Mouse (Mus musculus) ZHBTc4 (cell line): ENCODE measurements around the gene Gm20388.
A peak's percentile ranks its signal among the peaks of the same experiment; 100 is the strongest.
"Not testable (repeated sequence)": the region's sequence is repeated elsewhere in the genome, so short reads cannot be mapped to it uniquely, and the experiment has no call there.

ENCODE experiments used
- DNase-seq: peaks from one replicate; pipeline ENCODE4 v3.0.0-alpha.2; 2011; ENCODE audit warnings: low read depth, low spot score

The Gm20388 gene

DNA sequence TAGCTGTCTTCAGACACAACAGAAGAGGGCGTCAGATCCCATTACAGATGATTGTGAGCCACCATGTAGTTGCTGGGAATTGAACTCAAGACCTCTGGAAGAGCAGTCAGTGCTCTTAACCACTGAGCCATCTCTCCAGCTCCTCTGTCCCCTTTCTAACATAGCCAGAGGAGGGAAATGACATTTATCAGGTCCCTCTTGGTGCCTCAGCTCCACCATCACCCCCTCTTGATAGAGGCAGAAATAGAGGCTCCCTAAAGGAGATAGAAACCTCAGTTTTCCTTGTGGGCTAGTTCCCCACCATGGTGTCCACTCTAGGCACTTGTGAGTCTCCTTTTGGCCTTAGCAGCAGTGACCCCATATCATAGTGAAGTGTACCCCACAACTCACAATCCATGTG, 457.6 kb downstream of the Gm20388 start:
- not testable (repeated sequence) for DNase-seq

DNA sequence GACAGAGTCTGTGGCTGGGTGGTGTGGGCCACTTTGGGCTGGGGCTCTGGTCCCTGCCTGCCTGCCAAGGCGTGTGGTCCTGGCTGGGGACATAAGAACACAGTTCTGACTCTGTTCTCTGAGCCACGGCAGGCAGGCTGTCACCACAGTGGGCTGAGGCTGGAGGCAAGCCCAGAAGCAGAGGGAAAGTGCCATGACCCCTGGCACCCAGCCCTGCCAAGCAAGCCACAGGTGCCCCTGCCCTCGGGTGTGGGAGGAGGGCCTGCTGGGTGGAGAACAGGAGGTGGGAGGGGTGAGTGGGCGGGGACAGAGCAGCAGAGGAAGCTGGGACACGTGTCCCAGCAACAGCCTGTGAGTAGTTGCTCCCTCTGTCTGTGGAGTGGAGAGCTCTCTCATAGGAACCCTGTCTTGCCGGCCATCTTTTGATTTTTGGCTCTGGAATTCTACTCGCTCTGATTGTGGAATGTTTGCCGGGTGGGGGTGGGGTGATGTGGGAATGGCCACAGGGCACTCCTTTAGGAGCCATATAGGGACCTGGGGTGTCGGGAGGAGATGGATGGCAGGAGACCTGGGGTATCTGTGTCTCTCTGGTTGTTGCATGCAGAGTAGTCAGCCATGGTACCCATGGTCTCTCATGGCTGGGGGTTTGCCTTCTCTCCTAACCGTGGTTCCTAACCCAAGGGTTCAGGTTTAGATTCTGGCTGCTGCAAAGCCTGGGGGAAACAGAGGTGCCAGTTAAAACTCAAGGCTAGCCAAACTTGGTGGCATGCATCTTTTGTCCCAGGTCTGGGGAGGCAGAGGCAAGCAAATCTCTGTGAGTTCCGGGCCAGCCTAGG, 458.4 kb downstream of the Gm20388 start:
- peak; percentile 93 for DNase-seq

DNA sequence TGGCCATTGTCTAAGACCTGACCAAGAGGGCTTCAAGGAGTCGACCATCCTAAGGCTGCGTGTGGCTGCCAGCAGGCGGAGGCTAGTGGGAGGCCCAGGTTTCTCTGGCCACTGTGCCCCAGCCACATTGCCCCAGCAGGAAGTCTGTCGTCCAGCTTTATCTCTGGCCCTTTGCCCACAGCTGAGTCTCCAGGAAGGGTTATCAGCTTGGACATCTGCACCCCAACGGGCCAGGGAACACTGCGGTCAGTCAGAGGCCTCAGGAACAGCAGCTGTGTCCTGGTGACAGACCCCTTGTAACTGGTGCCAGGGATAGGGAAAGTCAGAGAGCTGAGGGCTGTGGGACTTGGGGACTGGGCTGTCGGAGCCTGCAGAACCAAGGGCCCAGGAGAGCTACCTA, 459.3 kb downstream of the Gm20388 start:
- no peak for DNase-seq

DNA sequence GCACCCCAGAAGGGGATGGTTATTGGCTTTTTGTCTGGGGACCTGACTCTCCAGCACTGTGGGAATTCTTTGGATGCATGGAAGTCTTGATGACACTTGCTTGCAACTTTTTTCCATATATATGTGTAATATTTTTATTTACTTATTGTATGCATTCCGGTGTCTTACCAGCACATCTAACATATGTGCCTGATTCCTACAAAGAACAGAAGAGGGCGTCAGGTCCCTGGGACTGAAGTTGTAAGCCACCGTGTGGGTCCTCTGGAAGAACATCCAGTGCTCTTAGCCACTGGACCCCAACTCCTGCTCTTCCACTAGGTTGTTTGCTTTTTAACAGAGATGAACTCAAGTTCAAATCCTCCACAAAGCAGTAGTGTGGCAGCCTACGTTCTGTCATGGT, 459.8 kb downstream of the Gm20388 start:
- no peak for DNase-seq

DNA sequence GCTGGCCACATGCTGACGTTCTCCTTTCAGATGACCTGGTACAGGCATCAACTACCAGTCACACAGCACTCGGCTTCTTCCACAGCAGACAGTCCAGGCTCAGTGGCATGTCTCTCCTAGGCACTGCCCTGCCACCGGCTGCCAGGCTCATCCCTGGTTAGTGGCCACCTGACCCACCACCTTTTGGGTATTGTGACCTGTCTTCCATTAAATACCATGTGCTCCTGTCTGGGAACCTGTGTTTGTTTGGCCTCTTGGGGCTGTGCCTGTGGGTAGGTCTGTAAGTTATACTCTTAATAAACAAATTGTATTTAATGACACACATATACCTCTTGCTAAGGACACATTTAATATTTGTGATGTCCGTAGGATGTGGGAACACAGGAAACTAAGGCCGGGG, 460.5 kb downstream of the Gm20388 start:
- no peak for DNase-seq

DNA sequence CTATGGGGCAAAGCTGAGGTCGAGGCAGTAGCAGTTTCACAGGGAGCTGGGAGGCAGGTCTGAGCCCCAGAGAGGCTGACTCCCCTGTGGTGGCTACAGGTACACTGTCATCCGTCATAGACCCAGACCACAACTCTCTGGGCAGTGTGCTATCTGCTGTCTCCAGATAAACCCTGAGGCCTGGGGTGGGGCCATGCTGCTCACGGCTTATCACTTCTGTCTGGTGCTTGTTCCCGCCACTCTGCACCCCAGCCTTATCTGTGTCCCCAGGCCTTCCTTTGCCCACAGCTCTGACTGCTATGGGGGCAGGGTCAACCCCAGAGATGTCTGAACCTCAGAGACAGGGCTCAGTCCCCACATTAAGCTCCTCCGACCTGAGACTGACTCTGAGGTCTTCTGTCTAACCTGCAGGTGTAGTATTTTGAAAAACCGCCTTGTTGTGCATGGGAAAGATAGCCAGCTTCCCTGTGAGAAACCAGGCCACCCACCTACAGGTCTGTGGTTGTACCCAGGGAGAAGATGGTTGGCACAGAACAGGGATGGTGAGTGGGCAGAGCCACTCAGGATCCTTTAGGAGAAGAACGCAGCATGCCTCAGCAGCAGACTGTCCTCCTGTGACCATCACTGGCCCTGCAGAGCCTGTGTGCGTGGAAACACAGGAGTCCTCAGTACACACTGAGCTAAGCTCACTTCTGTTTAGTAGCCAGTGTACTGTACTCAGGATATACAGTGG, 461.2 kb downstream of the Gm20388 start:
- no peak for DNase-seq

DNA sequence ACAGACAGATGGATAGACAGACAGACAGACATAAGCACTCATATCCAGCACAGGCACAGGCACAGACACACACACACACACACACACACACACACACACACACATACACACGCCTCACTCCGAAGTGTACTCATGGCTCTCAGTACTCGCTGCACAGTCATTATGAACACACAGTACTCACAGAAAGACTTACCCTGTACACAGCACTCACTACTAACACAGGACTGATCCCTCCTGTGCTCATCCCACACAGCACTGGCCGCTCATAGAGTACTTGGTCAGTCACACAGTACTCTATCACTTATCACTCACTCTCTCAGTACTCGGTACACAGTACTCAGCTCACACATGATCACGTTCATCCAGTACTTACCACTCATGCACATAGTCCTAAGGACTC, 462.0 kb downstream of the Gm20388 start:
- no peak for DNase-seq

DNA sequence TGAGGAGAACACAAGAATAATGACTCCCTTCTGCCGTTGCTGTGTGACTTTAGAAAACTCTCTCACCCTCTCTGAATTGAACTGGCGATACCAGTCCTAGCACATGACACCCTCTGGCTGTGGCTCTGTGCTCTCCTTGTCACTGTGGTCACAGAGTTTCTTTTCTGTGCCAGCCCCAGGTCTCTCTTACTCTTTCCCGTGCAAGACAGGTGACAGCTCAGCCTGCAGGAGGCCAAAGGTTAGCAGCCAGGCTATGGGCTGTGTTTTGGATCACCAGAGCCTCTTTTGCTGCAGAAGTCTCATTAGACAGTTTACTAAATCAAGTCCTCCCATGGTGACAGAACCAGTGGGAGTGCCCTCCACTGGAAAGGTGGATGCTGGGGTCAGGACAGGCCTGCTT, 463.0 kb downstream of the Gm20388 start:
- DNase-seq: no peak

DNA sequence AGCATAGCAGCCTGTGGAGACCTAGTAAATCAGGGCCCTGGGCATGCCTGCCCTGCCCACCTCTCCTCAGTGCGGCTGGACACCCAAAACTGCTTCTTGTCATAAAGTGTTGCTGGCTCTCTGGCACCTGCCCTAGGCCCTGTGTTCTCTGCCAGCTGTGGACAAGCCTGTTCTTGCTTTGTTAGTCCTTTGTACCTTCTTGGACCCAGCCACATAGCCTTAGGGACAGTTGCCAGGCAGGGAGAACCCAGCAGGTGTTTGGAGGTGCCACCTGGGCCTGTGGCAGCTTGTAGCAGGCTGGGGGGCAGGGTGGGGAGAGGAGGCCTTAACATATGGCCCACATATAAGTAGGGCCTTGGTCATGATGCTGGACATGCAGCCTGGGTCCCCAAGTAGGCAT, 463.4 kb downstream of the Gm20388 start:
- no peak for DNase-seq

DNA sequence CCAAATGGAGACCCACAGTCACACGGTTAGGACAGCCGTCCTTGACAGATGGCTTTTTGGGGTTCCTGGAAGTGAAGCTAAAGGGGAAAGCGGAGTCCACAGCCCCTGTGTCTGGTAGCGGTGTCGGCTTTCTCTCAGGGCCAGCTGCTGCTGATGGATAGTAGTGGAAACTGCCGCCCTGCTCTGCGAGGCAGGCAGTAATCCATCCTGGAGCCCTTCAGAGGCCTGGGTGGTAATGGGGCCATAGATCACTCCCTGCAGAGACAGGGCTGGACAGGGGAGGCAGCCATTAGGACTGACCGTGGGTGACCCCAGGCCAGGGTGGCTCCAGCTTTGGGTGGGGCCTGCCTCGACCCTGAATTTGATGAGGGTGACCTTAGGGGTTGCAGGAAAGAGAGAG, 463.9 kb downstream of the Gm20388 start:
- DNase-seq: no peak

DNA sequence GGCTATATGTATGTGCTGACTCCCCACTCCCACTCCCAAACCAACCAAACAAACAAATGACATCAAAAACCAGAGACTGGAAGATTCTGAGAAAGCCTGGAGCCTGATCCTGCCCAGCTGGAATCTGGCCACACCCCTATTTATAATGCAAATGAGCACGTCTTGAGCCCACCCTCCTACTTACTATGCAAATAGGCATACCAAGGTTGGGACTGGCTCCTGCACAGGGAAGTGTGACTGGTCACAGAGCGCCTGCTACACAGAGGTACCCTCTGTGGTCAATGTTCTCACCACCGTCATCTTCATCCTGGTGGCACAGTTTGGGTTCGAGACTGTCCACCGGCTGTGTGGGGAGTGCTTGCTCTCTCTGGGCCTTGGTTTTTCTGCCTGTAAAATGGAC, 464.5 kb downstream of the Gm20388 start:
- DNase-seq: peak; percentile 94

DNA sequence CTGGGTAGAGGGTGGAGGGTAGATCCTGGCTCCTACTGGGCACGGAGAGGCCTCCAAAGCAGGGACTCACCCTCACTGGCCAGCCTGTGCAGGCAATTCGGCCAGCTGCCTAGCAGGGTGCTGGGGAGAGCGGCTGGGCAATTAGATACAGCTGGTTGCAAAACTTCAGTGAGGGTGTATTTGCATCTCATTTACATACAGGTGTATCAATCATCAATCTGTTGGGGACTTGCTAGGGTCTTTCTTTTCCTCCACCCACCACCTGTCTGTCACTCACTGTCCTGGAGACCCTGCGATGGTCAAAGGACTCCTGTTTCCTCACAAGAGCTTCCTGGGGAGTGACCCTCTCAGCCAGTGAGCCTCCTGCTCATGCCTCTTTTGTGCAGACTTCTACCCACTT, 465.6 kb downstream of the Gm20388 start:
- no peak for DNase-seq

DNA sequence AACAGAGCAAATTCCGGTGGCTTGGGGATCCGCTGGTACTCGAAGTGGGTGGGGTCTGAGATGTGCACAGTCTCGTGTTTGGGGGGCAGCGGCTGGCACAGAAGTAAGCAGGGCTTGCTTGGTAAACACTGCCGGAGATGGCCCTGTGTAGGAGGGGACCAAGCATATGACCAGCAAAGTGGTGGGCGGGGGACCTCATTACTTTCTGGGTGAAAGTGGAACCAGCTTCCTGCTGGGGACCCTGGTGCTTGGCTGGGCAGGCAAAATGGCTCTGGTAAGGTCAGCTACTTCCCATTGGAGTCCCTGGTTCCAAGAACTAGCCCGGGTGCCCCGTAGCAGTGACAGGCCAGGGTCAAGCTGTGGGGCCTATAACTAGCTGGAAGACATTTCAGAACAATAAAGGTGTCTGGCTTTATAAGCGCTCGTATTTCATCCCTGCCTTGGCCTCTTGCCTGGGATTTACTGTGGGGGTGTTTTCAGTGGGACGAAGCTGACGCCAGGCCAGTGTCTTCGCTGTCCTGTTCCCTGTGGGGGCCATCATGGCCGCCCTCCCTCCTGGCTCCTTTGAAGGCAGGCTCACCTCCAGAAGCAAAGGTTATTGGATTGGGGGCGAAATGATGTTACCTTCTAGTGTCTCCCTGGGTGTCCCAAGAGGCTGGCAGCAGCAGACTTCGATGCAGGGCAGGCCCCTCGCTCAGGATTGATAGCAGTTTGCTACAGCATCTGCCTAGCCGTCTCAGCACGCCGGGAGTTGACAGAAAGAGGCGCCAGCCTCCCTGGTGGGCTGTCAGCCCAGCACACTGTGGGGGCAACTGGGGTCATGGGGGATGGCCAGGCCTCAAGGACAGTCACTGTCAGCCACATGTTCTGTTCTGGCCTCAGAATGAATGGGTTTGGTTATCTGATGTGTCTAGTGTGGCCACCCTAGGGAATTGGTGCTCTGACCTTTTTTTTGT, 466.5 kb downstream of the Gm20388 start:
- DNase-seq: no peak

DNA sequence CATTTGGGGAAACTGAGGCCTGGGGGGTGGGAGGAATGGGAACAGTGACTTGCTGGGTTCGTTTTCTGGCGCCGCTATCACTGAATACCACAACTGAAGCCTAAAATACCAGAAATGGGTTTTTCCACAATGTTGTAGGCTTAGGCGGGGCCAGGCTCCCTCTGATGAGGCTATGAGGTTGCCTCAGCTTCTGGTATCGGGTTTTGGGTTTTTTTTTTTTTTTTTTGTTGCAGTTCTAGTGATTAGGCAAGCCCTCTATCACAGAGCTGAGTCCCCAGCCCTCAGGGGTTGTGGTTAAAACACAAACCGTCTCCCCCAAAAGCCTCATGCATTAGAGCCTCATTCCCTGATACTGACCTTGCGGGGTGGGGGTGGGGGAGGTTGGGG, 467.2 kb downstream of the Gm20388 start:
- no peak for DNase-seq

DNA sequence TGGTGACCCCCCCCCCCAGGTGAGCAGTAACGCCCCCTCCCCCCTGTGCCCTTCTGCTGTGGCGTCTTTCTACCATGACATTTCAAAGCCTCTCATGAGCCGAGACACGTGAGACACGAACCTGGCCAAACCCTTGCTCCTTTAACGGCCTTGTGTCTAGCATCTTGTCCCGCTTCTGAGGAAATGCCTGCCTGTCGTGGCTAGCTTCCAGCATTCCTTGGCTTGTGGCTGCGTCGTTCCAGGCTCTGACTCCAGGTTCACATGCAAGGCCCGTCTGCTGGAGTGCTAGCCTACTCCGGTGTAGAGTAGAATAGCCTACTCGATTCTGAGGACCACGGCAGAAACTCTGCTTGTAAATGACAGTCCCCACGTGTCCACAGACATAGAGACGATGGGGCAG, 467.7 kb downstream of the Gm20388 start:
- peak; percentile 46 for DNase-seq

DNA sequence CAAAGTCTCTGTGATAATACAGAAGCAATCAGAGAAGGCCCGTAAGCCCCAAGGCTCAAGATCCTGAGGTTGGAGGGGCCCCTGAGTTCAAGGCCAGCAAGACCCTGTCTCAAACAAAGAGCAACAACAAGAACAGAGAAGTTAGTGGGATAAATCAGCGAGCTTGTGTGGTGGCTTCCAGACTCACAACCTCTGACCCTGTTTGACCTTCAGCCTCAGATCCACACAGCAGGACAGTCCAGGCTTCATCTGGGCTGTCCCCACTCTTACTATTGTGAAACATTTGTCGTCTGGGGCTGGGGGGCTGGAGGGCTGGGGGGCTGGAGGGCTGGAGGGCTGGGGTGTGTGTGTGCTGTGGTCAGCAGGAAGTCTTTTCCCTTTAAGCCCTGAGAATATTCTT, 468.4 kb downstream of the Gm20388 start:
- no peak for DNase-seq

DNA sequence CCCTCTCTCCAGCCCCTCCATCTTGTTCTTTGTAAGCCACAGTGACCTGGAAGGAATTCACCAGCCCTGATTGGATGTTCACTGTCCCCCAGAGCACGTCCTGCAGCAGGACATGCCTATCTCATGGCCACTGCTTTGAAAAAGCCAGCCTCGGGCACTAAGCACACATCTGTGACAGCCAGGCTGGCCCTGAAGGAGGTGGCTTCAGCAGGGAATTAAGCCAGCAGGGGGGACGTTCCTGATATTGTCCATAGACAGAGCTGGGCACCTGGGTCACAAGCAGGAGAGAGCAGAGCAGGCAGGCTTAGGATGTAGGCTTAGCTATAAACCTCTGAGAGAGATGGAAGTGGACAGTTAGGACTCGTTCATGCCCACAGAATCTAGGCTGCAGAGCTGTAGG, 471.2 kb downstream of the Gm20388 start:
- no peak for DNase-seq

DNA sequence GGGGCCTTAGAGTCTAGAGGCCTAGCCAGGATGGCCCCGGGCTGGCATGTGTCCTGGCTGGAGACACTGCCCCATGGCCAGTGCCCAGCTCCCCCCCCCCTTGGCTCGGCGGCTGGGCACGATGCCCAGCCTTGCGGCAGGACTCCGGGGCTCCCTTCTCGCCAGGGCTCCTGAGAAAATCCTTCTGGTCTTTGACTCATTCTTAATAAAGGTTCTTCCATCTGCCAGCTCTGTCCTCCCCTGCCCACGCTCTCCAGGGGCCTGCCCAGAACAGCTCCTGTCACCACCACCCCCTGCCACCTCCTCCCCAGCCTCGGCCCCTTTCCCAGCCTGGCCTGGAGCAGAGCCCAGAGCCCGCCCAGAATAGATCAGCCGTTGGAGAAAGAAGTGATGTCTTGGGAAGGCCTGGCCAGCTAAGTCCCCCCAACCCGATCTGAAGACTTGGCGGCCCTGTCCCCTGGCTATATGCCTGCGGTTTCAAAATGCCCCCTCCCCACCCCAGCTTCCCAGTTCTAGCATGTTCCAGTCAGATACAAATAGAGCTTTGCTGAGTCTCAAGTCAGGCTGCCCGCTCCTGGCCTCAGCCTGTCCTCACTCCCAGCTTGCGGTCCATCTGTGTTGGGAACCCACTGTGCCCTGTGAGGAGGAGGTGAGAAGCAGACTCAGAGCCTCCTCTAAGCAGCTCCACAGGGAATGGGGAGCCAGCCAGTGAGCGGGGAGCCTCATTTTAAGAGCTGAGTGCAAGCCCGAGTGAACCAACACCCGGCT, 472.0 kb downstream of the Gm20388 start:
- DNase-seq: no peak

DNA sequence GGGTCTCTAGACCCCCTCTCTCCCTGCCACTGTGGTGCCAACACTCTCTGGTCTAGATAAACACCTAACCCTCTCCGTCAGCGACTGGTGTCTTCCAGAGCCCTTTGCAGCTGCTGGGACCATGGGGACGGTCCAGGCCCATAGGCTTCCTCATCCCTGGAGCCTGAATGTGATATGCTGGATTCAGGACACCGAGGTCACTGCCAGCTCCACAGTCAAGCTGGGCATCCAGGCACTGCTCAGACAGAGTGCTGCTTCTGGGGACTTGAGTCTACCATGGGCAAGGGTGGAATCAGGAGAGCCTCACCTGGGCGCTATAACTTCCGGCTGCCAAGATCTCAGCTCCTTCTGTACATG, 472.5 kb downstream of the Gm20388 start:
- no peak for DNase-seq

DNA sequence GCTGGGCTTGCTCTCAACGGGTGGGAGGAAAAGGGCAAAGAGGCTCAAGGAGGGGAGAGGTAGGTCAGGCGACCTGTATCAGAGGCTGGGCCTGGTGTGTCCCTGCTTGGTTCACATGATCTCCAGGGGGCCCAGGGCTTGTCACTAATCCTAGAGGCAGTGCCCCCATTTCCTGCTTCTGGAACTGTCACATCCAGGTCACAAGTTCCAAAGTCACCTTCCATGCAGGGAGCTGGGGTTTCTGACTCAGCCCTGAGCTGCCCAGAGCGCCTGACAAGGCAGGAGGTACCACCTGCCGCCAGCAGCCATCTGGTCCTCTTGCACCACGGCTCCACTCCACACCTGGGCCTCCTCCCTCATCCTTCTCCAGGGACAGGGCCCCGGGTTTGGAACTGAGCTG, 473.1 kb downstream of the Gm20388 start:
- DNase-seq: peak; percentile 71

DNA sequence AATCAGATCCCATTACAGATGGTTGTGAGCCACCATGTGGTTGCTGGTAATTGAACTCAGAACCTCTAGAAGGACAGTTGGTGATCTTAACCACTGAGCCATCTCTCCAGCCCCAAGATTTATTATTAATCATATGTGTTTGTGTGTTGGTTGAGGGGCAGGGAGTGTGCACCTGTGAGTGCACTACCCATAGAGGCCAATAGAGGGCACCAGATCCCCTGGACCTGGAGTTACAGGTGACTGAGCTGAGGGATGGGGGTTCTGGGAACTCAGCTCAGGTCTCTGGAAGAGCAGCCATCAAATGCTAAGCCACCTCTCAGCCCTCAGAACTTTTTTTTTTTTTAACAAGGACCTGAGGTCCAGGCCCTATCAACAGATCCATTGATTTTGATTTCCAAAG, 474.1 kb downstream of the Gm20388 start:
- peak; percentile 57 for DNase-seq
